In genomic region chr12:119890030-119890429, GRCm38 (mm10) we compare ENCODE assay signal across 14 mouse cellular contexts. TPM values are rescaled to one million over a fixed set of nuclear protein-coding genes. Genes with fewer than 3 reads are reported as not detected.
"Had no signal": no experiment of that assay in that cellular context is flagged by ENCODE, and none has a peak within 500 bp of the region (broad histone marks: within the 10 kb centered on the region; RNA-seq: fewer than 3 reads in every experiment).

No protein-coding gene starts in this region.

- H3K4me1 ChIP-seq: limb, embryonic 13.5 days; neural tube, embryonic 12.5 days had no signal

- H3K9me3 ChIP-seq: limb, embryonic 13.5 days; neural tube, embryonic 12.5 days had no signal

- H3K9ac ChIP-seq: limb, embryonic 13.5 days; liver, embryonic 14.5 days; neural tube, embryonic 12.5 days had no signal

- H3K36me3 ChIP-seq: limb, embryonic 13.5 days; neural tube, embryonic 12.5 days had no signal

- H3K27me3 ChIP-seq: limb, embryonic 13.5 days; neural tube, embryonic 12.5 days had no signal

- DNase-seq: kidney, adult 8-10 months; kidney, postnatal 25 days; left cerebral cortex, postnatal 4 days; lung, adult 18-20 months; lung, postnatal 36 days; midbrain, embryonic 14.5 days; thymus, postnatal 4 days had no signal

- H3K4me2 ChIP-seq: limb, embryonic 13.5 days; neural tube, embryonic 12.5 days had no signal

- H3K27ac ChIP-seq: limb, embryonic 13.5 days; liver, embryonic 14.5 days; neural tube, embryonic 12.5 days; stomach, postnatal 0 days had no signal

- H3K4me3 ChIP-seq: limb, embryonic 13.5 days; neural tube, embryonic 12.5 days had no signal

RNA-seq across cellular contexts. Expression of gene Tmem196, which starts 55.6 kb away (rescaled TPM):
- total RNA-seq: liver, adult 2 months; megakaryocyte progenitor cell, adult 5-6 weeks; monocyte, adult 5-6 weeks had no signal
- polyA plus RNA-seq: liver, adult 2 months; liver, embryonic 14.5 days had no signal
